Mouse (Mus musculus) macrophage (primary cell): ENCODE measurements around the gene Tbc1d1. TPM values are rescaled to one million over a fixed set of nuclear protein-coding genes. Genes with fewer than 3 reads are reported as not detected.

Source experiments
- H3K27ac ChIP-seq: fragments of 350-480 bp; formaldehyde crosslinking; 2 replicates; pipeline ENCODE4 v1.9.0; 2021
- H3K36me3 ChIP-seq: fragments of 350-480 bp; formaldehyde crosslinking; 2 replicates; pipeline ENCODE4 v1.9.0; 2021; ENCODE audit errors: inconsistent target
- H3K4me3 ChIP-seq: fragments of 350-480 bp; formaldehyde crosslinking; 2 replicates; pipeline ENCODE4 v1.9.0; 2021; ENCODE audit errors: inconsistent target
- H3K79me2 ChIP-seq: fragments of 350-480 bp; formaldehyde crosslinking; 2 replicates; pipeline ENCODE4 v1.9.0; 2021; ENCODE audit errors: inconsistent target
- WGBS: methylation state at CpG from one replicate; pipeline ENCODE4 v1.1.7; 2026; ENCODE audit warnings: inconsistent platforms; ENCODE audit not compliant: missing documents; 5-methylcytosine and 5-hydroxymethylcytosine counted together
- polyA plus RNA-seq: library from polyadenylated mRNA; stranded (reverse); fragments of 250-400 nt; gene quantifications from 3 replicates; pipeline ENCODE4 v1.2.4, GENCODE M21; 2018; ENCODE audit warnings: inconsistent platforms

Tbc1d1 gene
- polyA plus RNA-seq, 1 experiment from 2014 or later, result 46.9 TPM

GRCm38 (mm10) chr5:64279668-64280067 lies 123.6 kb downstream of the Tbc1d1 start:
- 92% methylated on average over 7 of the region's 7 CpGs for WGBS
- Histone ChIP-seq H3K4me3 (no peak overlapping the region), H3K79me2 (no peaks in the 10 kb centered on the region), H3K27ac (no peak overlapping the region), H3K36me3 (peaks cover 88% of the 10 kb centered on the region)

- no peaks in the 10 kb centered on the region for H3K79me2 ChIP-seq
- 96% methylated on average over 8 of the region's 8 CpGs for WGBS
- no peak overlapping the region for H3K4me3 ChIP-seq
- H3K36me3 ChIP-seq, result peaks cover 90% of the 10 kb centered on the region
- no peak overlapping the region for H3K27ac ChIP-seq
Measured at GRCm38 (mm10) chr5:64280191-64280590, 124.1 kb downstream of the Tbc1d1 start.

- H3K27ac ChIP-seq, result no peak overlapping the region
- H3K36me3 ChIP-seq, result peaks cover 86% of the 10 kb centered on the region
- H3K79me2 ChIP-seq, result no peaks in the 10 kb centered on the region
- WGBS, result 85% methylated on average over 4 of the region's 4 CpGs
- no peak overlapping the region for H3K4me3 ChIP-seq
Measured at GRCm38 (mm10) chr5:64280613-64281012, 124.5 kb downstream of the Tbc1d1 start.

GRCm38 (mm10) chr5:64281674-64282073 lies 125.6 kb downstream of the Tbc1d1 start:
- Histone ChIP-seq H3K4me3 (no peak overlapping the region), H3K27ac (no peak overlapping the region), H3K79me2 (no peaks in the 10 kb centered on the region), H3K36me3 (peaks cover 86% of the 10 kb centered on the region)
- WGBS, result 91% methylated on average over 7 of the region's 7 CpGs

- Histone ChIP-seq H3K4me3 (no peak overlapping the region), H3K36me3 (peaks cover 85% of the 10 kb centered on the region), H3K79me2 (no peaks in the 10 kb centered on the region), H3K27ac (no peak overlapping the region)
- 80% methylated on average over 4 of the region's 4 CpGs for WGBS
Measured at GRCm38 (mm10) chr5:64282594-64282993, 126.5 kb downstream of the Tbc1d1 start.

- Histone ChIP-seq H3K36me3 (peaks cover 62% of the 10 kb centered on the region), H3K4me3 (no peak overlapping the region), H3K27ac (no peak overlapping the region), H3K79me2 (no peaks in the 10 kb centered on the region)
- 90% methylated on average over 4 of the region's 4 CpGs for WGBS
Measured at GRCm38 (mm10) chr5:64285289-64285688, 129.2 kb downstream of the Tbc1d1 start.

GRCm38 (mm10) chr5:64285851-64286250 lies 129.7 kb downstream of the Tbc1d1 start:
- Histone ChIP-seq H3K36me3 (peaks cover 58% of the 10 kb centered on the region), H3K79me2 (no peaks in the 10 kb centered on the region), H3K4me3 (no peak overlapping the region), H3K27ac (no peak overlapping the region)
- 95% methylated on average over 13 of the region's 13 CpGs for WGBS

GRCm38 (mm10) chr5:64287287-64287686 lies 131.2 kb downstream of the Tbc1d1 start:
- H3K27ac ChIP-seq, result no peak overlapping the region
- WGBS, result 97% methylated on average over 8 of the region's 8 CpGs
- H3K4me3 ChIP-seq, result no peak overlapping the region
- H3K36me3 ChIP-seq, result peaks cover 53% of the 10 kb centered on the region
- H3K79me2 ChIP-seq, result no peaks in the 10 kb centered on the region

GRCm38 (mm10) chr5:64288031-64288928 lies 132.2 kb downstream of the Tbc1d1 start:
- Histone ChIP-seq H3K27ac (peak overlapping the region; percentile 73), H3K36me3 (peaks cover 51% of the 10 kb centered on the region), H3K4me3 (no peak overlapping the region), H3K79me2 (no peaks in the 10 kb centered on the region)
- 62% methylated on average over 14 of the region's 14 CpGs for WGBS

GRCm38 (mm10) chr5:64289202-64290060 lies 133.3 kb downstream of the Tbc1d1 start:
- no peak overlapping the region for H3K4me3 ChIP-seq
- H3K27ac ChIP-seq, result peak overlapping the region; percentile 73
- 54% methylated on average over 5 of the region's 5 CpGs for WGBS
- H3K79me2 ChIP-seq, result no peaks in the 10 kb centered on the region
- peaks cover 50% of the 10 kb centered on the region for H3K36me3 ChIP-seq

GRCm38 (mm10) chr5:64290061-64290345 lies 133.9 kb downstream of the Tbc1d1 start:
- WGBS, result 29% methylated on average over 4 of the region's 4 CpGs
- no peak overlapping the region for H3K4me3 ChIP-seq
- peaks cover 50% of the 10 kb centered on the region for H3K36me3 ChIP-seq
- no peaks in the 10 kb centered on the region for H3K79me2 ChIP-seq
- H3K27ac ChIP-seq, result peak overlapping the region; percentile 73

- H3K27ac ChIP-seq, result no peak overlapping the region
- peaks cover 40% of the 10 kb centered on the region for H3K36me3 ChIP-seq
- no peaks in the 10 kb centered on the region for H3K79me2 ChIP-seq
- 93% methylated on average over 5 of the region's 5 CpGs for WGBS
- no peak overlapping the region for H3K4me3 ChIP-seq
Measured at GRCm38 (mm10) chr5:64291657-64292056, 135.6 kb downstream of the Tbc1d1 start.

- Histone ChIP-seq H3K79me2 (peaks cover 1% of the 10 kb centered on the region; the same call in 1 of the 2 replicates), H3K27ac (no peak overlapping the region), H3K36me3 (peaks cover 28% of the 10 kb centered on the region), H3K4me3 (no peak overlapping the region)
Measured at GRCm38 (mm10) chr5:64295621-64296020, 139.5 kb downstream of the Tbc1d1 start.

GRCm38 (mm10) chr5:64296328-64296727 lies 140.2 kb downstream of the Tbc1d1 start:
- Histone ChIP-seq H3K4me3 (no peak overlapping the region), H3K79me2 (peaks cover 6% of the 10 kb centered on the region; the same call in 1 of the 2 replicates), H3K27ac (peak overlapping the region; percentile 74), H3K36me3 (peaks cover 28% of the 10 kb centered on the region)
- 73% methylated on average over 7 of the region's 7 CpGs for WGBS

- H3K79me2 ChIP-seq, result peaks cover 6% of the 10 kb centered on the region; the same call in 1 of the 2 replicates
- H3K4me3 ChIP-seq, result no peak overlapping the region
Measured at GRCm38 (mm10) chr5:64297100-64297499, 141.0 kb downstream of the Tbc1d1 start.

More at GRCm38 (mm10) chr5:64297100-64297499, 141.0 kb downstream of the Tbc1d1 start:
- Histone ChIP-seq H3K27ac (peak overlapping the region; percentile 74), H3K36me3 (peaks cover 28% of the 10 kb centered on the region)
- WGBS, result 38% methylated on average over 4 of the region's 4 CpGs
